Mouse (Mus musculus) heart, postnatal 10 days (tissue): Measurements from ENCODE around the gene Gm20388. TPM values are rescaled to one million over a fixed set of nuclear protein-coding genes. Genes with fewer than 3 reads are reported as not detected.

Source experiments
- DNase-seq, 2 experiments: peaks; one replicate each; pipeline ENCODE4 v3.0.0; 2021
- intact Hi-C: fragments of 180-260 bp; cut with DNase I; formaldehyde crosslinking; loops from one replicate; pipeline ENCODE4 v1.15.1; 2025
- total RNA-seq, 2 experiments: library from RNA; stranded (reverse); gene quantifications; 2 replicates each; pipeline ENCODE4 v1.2.3; 2021

The Gm20388 gene
- total RNA-seq, 2 experiments from 2014 or later, result 2.0 to 2.2 TPM

- intact Hi-C loops, result no loop called here
- DNase-seq, result no peak
These were observed 2730.2 kb downstream of the Gm20388 start for GRCm38 (mm10) chr8:122640825-122641224.

- intact Hi-C loops, result no loop called here
- no peak for DNase-seq
These were observed 2730.8 kb downstream of the Gm20388 start for GRCm38 (mm10) chr8:122641406-122641805.

GRCm38 (mm10) chr8:122642071-122642470 lies 2731.4 kb downstream of the Gm20388 start:
- intact Hi-C loops, result no loop called here

GRCm38 (mm10) chr8:122644175-122644954 lies 2733.7 kb downstream of the Gm20388 start:
- intact Hi-C loops, result no loop called here
- DNase-seq, result no peak

More at GRCm38 (mm10) chr8:122642071-122642470, 2731.4 kb downstream of the Gm20388 start:
- DNase-seq, result peak; percentile 71 to 80

- DNase-seq, result no peak
- intact Hi-C loops, result no loop called here
These were observed 2735.7 kb downstream of the Gm20388 start for GRCm38 (mm10) chr8:122646337-122646736.

- no peak for DNase-seq
These were observed 2737.7 kb downstream of the Gm20388 start for GRCm38 (mm10) chr8:122648192-122648970.

GRCm38 (mm10) chr8:122651326-122651921 lies 2740.8 kb downstream of the Gm20388 start:
- DNase-seq, result peak; percentile 62 to 72
- intact Hi-C loops, result no loop called here

More at GRCm38 (mm10) chr8:122648192-122648970, 2737.7 kb downstream of the Gm20388 start:
- intact Hi-C loops, result no loop called here

- intact Hi-C loops, result no loop called here
- no peak for DNase-seq
These were observed 2742.0 kb downstream of the Gm20388 start for GRCm38 (mm10) chr8:122652643-122653042.

- intact Hi-C loops, result no loop called here
- DNase-seq, result peak; percentile 60 to 65
These were observed 2744.1 kb downstream of the Gm20388 start for GRCm38 (mm10) chr8:122654768-122655167.

- peak; percentile 82 to 89 for DNase-seq
- intact Hi-C loops, result no loop called here
These were observed 2745.7 kb downstream of the Gm20388 start for GRCm38 (mm10) chr8:122656056-122656999.

- intact Hi-C loops, result no loop called here
- no peak for DNase-seq
These were observed 2747.6 kb downstream of the Gm20388 start for GRCm38 (mm10) chr8:122658149-122658806.

- intact Hi-C loops, result no loop called here
- no peak for DNase-seq
These were observed 2748.1 kb downstream of the Gm20388 start for GRCm38 (mm10) chr8:122658807-122659160.

- peak in 1 of 2 experiments; percentile 43 for DNase-seq
- intact Hi-C loops, result no loop called here
These were observed 2749.4 kb downstream of the Gm20388 start for GRCm38 (mm10) chr8:122660022-122660421.

- intact Hi-C loops, result no loop called here
These were observed 2750.5 kb downstream of the Gm20388 start for GRCm38 (mm10) chr8:122661138-122661537.

GRCm38 (mm10) chr8:122661894-122662293 lies 2751.3 kb downstream of the Gm20388 start:
- DNase-seq, result no peak
- intact Hi-C loops, result no loop called here

More at GRCm38 (mm10) chr8:122661138-122661537, 2750.5 kb downstream of the Gm20388 start:
- DNase-seq, result peak; percentile 86 to 90

GRCm38 (mm10) chr8:122663106-122663505 lies 2752.5 kb downstream of the Gm20388 start:
- intact Hi-C loops, result no loop called here
- no peak for DNase-seq

- DNase-seq, result no peak
- intact Hi-C loops, result no loop called here
These were observed 2753.0 kb downstream of the Gm20388 start for GRCm38 (mm10) chr8:122663670-122664069.

GRCm38 (mm10) chr8:122665221-122665620 lies 2754.6 kb downstream of the Gm20388 start:
- DNase-seq, result peak; percentile 85
- intact Hi-C loops, result no loop called here

GRCm38 (mm10) chr8:122665667-122666316 lies 2755.2 kb downstream of the Gm20388 start:
- intact Hi-C loops, result no loop called here
- DNase-seq, result peak; percentile 80 to 86
